Mouse (Mus musculus) frontal cortex, postnatal 36 days (tissue): ENCODE measurements around the gene Fam189a1.

ENCODE experiments used
- DNase-seq, 2 experiments: peaks; one replicate each; pipeline ENCODE4 v3.0.0; 2022; ENCODE audit warnings: low spot score in 2 of 2

The Fam189a1 gene

DNA sequence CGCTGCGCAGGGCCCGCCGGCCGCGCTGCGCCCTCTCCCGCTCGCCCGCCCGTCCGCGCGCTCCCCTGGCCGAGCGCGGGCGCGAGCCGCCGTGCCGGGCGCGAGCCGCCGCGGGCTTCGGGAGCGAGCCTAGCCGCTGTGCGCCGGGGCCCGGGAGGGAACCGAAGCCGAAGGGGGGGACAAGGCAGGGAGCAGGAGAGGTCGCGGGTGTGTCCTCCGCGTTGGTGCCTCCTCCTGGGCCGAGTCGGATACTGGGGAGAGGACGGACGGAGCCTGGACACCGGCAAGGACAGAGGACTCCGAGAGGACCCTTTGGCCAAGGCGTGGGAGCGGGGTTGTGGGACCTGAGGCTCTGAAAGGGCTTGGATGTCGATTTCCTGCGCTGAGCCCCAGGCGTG, at the start of gene Fam189a1:
Gene Fam189a1, minus strand, starts transcription at position 57 of the 398 bp plus-strand sequence.
- peak in 1 of 2 experiments; percentile 25 for DNase-seq

DNA sequence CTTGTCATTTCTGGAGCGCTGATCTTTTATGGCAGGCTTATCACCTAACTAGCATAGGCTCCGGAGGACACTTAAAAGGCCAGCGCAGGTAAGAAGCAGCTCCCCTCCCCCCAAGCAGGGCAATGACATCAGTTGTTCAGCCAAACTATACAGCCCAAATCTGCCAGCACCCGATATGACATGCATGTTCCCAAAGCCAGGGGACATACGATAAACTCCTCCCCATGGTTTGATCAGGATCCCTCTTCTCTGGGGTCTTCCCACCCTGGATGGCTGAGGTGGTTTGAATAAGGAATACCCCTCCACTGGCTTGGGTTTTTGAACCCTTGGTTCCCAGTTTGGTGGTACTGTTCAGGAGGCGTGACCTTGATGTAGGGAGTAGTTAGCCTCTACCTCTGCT, 49.7 kb upstream of the Fam189a1 start:
- DNase-seq: no peak

DNA sequence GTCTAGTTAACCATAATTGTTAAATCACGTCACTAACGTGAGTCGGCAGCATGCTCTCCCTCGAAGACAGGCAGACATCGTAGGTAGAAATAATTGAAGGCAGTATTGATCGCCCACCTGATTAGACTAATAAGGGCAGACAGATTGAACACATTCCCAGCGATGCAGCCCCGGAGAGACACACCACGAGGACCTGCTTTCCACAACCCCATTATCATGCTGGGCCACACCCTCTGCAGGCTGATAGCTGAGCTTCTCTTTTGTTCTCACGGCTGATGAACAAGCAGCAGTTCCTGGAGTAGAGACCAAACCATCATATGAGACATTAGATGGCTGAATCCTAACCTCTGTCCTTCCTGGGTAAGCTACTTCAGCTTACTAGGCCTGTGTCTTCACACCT, 46.3 kb upstream of the Fam189a1 start:
- no peak for DNase-seq

DNA sequence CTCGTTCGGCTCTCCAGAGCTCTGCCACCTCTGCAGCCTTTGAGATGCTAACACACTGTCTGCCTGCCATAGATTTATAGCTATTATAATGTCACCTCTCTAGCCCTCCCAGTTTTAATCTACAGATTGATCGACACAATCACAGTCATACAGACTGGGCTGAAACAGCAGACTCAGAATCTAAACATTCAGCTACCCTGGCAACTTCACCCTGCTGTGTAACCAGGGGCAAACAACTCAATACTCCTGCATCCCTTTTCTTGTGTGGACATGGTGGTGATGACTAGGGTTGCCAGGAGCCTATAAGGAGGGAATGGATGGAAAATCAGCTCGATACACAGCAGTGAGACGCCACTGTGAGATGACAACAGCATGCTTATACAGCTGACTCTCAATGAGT, 24.3 kb upstream of the Fam189a1 start:
- DNase-seq: no peak

DNA sequence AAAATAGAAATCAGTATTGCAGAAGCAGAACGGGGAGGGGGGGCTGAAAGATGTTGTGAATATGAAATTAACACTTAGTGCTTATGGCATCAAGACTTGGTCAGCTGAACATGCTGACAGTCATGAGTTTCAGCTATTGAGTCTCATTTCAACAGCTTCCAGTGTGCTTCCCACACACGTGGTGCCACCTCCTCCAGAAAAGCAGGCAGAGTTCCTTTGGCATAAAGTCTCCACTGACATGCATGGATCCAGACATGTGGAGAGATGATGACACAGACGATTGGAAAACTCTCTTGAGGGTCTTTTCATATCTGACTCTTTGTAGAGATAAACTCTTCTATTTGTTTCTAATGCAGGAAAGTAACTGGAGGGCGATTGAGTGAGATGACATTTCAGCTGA, 14.4 kb upstream of the Fam189a1 start:
- DNase-seq: peak in 1 of 2 experiments; percentile 53

DNA sequence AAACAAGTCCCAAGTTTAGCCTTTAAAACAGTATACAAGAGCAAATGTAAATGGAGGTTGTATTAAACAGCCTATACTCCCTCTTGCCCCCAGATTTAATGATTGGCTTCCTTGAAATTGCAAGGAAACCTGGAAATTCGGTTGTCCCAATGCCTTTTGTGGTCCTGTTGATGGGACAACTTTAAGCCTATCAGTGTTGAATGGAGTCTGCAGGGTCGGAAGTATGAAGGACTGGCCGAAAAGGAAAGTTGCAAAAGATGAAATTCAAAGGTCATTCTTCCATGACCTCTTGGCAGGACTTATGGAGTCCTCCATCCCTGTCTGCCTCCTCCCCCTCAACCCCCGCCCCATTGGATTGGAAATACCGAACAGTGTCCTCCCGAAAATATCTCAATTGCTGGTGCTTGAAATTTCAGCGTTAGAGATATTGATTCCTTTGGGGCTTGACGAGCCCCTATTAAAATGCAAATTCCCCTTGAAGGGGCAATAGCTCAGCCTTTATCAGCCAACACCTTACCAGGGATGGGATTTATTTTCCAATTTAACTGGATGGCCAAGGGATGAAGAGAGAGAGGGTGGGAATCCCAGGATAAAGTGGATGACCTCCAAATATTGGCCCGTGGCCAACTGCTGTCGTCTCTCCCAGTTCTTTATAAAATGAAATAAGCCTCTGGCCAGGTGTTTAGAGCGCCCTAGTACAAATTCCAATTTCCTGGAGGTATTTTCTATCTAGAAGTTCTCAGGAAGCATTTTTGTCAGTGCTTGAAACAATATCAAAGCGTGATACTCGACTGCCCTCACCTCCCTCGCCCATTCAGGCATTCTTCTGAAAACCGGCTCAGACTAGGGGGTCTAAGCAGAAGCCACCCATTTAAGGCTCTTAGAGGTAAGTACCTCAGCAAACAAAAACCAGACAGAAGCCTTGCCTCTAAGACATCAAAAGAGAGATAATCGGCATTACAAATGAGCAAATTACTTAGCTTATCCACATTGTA, 958 bp upstream of the Fam189a1 start:
- no peak for DNase-seq

DNA sequence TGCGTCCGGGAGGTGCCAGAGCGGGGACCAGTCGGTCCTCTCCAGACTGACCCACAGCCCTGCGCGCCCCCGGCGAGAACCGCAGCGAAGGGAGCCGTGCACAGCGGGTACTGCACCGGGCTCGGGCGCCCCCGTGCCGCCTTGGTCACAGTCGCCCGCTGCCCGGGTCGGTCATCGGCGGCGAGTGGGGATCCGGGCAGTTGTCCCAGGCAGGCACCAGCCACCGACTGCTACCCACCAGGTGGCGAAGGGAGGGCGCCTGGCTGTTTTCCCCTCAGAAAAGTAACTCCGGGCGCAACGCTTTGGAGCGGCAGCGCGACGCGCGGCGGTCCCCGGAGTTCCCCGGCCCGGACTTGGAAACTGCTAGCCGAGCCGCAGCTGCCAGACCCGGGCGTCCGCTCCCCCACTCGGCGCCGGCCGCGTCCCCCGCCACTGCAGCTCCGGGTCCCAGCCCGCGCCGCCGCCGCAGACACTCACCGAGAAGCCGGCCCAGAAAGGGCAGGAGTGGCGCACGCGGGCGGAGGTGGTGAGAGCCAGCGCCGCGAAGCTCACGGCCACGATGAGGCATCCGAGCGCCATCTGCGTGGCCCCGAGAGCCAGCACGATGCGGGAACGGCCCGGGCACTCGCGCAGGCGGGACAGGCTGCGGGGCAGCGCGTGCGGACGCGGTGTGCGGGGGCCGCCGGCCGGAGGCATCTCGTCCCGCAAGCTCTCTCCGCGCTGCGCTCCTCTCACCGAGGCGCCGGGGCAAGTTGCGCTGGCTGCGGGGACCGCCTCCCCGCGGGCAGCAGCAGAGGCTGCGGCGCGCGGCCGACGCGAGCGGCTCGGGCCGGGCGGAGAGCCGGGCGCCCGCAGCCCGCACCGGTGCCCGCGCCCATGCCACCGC, 499 bp downstream of the Fam189a1 start:
- peak; percentile 59 to 62 for DNase-seq

DNA sequence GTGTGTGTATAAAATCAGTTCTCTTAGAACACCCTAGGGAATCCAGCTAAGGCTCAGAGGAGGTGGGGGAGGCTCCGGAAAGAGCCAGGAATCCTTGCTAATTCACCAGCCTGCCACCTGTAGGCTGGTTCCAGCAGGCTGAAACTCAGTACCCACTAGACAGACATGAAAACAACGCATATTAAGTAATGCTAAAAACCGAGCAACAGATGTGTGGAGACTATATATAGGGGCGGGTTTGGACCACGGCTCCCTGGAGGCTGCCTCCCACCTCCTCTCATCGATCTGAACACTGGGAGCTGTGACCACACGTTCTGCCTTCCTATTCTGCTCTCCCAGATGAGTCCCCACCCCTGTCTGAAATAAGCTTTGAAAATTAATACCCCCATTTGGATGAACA, 1.8 kb downstream of the Fam189a1 start:
- DNase-seq: peak; percentile 44 to 64

DNA sequence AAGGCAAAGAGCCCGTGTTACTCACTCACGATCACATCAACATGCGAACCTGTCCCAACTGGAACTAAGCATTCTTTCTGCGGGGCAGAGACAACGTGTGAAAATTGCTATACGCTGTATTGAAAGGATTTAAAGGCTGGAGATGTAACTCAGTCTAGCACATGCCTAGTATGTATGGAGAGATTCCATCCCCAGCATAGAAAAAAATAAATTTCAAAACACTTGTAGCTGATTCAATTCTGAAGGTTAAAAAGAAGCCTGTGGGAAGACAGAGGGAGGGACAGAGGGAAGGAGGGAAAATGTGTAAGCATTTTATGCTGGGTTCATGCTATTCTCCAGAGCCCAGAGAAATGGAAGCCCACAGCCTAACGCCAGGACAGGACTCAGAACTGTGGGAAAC, 2.5 kb downstream of the Fam189a1 start:
- no peak for DNase-seq

DNA sequence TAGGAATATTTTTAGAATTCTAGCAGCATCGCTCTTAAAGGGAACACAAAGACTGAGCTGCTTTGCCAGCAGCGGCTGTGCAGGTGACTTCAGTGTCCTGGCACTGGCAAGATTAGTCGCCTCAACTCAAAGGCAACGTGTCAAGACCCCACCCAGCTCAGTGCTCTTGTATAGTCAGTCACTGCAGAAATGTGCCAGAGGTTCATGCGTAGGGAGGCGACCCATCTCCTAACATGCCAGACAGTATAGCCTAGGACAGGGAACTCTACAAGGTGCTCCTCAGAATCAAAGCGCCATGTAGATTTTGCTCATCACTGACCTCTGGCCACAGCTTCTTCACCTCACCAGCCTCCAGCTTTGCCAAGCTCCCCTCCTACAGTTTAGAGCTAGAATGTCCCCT, 4.8 kb downstream of the Fam189a1 start:
- DNase-seq: no peak

DNA sequence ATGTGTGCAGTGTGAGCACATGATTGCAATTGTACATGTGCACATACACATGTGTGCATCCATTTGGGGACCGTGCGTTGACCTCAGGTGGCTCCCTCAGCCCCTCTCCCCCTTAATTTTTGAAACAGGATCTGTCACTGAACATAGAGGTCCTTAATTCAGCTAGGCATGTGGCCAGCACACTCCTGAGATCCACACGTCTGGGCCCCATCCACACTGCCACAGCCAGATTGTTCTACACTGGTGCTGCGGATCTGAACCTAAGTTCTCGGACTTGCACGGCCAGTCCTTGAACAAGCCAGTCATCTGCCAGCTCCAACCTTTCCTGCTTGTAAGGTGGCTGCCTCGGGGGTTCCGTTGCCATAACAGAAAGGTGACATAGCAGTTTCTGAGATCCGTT, 7.3 kb downstream of the Fam189a1 start:
- DNase-seq: no peak

DNA sequence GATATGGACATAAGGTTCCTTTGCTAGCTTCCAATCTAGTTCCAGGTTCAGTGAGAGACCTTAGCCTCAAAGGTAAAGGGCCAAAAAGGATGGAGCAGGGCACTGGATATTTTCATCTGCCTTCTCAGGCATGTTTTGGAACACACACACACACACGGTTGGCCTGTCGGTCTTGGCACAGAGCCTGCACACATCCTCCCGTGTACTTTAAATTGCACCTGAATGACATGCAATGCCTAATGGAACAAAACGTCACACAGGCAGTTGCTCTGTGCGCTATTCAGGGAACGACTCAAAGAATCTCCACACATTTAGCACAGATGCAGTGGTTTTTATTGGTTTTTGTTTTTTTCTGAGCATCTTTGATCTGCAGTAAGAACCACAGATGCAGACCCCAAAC, 11.5 kb downstream of the Fam189a1 start:
- DNase-seq: no peak

DNA sequence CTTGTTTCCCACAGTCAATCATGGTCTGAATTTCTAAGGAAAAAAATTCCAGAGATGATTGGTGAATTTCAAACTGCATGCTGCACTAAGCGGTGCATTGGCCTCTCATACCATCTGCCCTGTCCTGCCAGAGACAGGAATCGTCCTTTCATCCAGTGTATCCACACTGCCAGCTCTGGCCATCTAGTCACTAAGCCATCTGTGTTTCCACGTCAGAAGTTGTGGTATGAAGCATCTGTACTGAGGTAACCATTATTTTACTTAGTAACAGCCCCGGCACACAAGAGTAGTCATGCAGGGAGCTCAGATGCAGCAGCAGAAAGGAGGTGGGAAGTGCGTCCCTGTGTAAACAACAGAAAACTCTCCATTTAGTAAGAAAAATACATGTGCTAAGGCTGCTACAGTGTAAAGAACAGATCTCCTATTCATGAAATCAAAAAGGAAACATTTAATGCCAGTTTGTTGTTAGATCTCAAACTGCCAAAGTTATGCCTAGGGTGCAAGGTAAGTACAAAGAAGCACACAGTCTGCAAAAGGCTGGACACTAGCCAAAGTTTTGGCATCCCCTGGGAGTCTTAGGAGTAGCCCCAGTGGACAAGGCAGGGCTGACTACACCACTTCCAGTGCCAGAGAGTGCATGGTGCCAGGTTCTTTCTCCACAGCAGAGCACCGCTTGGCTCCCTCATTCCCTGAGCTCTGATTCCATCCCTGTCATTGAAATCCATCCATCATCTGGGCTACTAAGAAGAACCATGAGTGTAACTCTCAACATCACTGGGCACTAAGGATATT, 14.3 kb downstream of the Fam189a1 start:
- DNase-seq: no peak

DNA sequence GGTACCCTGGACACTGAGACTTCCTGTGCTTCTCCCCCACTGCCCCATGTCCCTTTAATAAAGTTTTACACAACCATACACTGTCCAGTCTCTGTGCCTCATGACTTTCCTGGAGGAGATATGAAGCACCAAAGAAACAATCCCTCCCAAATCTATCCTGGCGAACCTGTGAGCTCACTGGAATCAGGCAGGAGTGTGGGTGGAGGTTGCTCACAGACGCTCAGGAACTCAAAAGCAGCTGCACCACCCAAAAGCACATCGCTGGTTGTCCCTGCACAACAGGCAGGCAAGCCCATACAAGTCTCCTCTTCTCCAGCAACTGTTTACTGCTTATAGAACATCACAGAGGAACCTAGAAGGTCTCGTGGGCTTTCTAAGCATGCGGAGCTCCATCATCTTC, 15.5 kb downstream of the Fam189a1 start:
- no peak for DNase-seq

DNA sequence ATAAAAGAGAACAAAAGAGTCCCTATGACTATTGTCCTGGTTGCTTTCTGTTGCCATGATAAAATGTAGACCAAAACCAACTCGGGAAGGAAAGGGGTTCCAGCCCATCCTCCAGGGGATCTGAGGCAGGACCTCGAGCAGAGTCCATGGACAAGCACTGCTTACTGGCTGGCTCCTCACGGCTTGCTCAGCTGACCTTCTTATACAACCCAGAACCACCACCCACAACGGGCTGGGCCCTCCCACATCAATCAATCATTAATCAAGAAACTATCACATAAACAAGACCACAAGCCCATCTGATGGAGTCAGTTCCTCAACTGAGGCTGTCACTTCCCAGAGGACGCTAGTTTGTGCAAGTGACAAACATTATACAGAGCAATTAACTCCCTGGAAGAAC, 16.3 kb downstream of the Fam189a1 start:
- DNase-seq: no peak

DNA sequence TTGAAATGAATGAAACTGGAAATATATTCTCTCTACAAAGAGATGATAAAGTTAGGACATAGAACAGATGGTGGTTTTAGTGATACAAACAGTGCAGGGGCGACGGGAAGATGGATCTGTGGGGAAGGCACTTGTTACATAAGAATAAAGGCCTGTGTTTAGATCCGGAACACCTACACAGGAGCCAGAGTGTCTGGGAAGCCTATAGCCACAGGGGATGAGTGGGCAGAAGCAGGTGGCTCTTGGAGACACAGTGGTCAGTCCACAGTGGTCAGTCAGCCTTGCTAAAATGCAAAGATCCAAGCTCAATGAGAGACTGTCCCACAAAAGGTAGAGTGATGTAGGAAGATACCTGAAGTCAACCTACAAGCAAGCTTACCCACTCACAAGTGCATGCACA, 32.6 kb downstream of the Fam189a1 start:
- peak; percentile 55 to 69 for DNase-seq

DNA sequence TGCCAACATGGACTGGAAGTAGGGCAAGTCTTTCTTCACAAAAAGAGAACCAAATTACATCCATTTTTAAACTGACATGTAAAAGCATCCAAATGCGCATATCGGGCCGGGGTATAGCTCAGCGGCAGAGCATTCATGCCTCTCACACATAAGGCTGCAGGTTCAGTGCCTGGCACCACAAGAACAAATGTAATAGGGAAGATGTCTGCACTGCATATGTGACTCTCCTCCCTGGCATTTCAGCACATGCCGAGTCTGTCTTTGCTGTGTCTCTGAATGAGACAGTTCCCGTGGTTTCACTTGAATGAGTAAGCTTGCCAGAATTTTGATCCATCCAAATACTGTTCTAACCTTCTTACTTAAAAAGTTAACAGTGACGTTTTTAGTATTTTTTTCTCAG, 39.5 kb downstream of the Fam189a1 start:
- DNase-seq: no peak

DNA sequence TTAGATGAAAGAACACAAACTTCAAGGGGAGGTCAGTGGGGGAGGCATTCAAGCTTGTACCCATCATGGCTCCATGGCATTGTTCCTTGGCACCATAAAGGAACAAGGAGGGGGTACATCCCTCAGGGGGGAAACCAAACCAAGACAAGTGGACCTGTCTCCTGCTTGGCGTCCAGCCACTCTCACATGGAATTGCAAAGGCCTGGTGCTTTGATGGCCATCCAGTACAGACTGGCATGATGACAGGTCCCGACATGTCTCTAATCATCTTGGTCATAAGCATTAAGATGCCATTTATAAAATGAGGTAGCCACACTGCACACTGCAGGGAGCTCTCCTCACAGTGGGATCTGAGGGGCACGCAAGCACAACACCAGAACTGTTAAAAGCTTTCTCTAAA, 41.0 kb downstream of the Fam189a1 start:
- DNase-seq: no peak

DNA sequence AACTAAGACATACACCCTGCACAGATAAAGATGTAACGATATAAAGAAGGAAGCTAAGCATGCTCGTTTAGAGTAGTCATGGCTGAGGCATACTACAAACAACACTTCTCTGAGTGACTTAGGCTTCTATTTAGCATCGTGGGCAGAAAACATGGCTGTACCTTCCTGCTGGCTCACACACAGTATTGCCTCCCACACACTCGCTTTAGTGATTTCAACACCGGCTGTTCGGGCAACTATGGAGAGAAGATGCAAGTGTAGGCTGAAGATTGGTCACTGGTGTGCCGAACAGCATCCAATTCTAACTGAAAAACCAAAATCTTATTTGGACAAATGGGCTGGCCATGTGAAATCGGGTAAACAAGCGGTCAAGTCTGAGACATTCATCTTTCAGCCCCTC, 44.7 kb downstream of the Fam189a1 start:
- DNase-seq: peak; percentile 70 to 87

DNA sequence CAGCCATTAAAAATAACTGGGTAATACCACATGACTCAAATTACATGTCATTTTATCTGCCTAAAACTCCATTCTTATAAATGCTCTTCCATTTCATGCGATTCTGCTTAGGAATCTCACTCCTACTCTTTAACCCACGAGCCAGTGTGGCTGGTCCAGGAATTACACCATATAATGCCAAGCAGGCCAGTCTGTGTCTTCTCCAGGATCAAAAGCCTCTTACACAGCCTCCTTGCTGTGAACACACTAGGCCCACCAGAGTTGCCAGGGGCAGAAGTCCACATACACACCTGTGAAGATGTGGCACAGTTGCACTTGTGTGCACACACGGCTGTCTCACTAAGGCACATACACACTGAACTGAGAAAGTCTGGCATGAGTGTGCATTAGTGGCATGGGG, 50.8 kb downstream of the Fam189a1 start:
- no peak for DNase-seq

DNA sequence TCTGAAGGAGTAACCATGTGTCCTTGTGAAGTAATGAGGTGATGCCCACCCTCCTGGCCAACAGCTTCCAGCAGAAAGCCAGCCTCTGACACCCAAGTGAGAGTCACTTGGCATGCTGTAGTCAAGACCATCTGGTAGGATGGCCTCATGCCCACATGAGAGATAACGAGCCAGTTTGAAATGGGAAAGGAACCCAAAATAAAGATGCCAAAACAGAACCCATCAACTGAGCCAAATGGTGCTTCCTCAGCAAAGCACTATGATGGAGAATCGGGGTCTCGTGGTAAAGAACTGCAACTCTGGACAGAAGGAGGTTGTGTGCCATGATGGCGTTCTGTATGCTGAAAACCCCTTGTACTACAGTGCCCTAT, 51.3 kb downstream of the Fam189a1 start:
- DNase-seq: peak; percentile 45 to 61
